Mouse (Mus musculus): Measurements from ENCODE around the gene Parp2. TPM values are rescaled to one million over a fixed set of nuclear protein-coding genes. Genes with fewer than 3 reads are reported as not detected.
"Not testable (repeated sequence)": the region's sequence is repeated elsewhere in the genome, so short reads cannot be mapped to it uniquely, and the experiment has no call there.

The Parp2 gene
- polyA plus RNA-seq, 1 experiment from 2014 or later: 27.6 TPM

DNA sequence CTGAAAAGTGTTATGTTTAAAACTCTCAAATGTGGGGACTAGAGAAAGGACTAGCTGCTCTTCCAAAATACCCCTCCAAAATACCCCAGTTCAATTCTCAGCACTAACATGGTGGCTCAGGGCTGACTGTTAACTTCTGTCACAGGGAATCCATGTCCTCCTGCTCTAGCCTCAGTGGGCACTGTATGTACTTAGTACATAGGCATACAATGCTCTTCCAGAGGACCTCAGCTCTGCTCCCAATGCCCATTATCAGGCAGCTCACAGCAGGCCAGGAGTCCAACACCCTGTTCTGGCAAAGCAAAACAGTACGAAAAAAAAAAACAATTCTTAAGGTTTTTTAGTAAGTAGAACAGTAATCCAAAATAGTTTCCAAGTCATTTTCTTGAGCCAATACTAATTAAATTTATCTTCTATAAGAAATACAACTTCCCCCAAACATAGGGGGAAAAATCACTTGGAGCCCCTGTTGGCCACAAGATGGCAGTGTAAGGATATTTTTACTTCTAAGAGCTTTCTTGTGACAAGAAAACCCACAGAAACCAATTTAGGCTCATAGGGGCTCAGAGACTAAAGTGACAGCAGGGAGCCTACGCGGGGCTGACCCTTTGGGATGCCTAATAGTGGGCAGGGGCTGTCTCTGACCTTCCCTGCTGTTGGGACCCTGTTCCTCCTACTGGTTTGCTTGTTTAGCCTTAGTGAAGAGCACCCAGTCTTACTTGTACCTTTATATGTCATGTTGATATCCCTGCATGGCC is 8.0 kb upstream of the Parp2 start:
- DNase-seq (ENCODE audit: low spot score) (peak; percentile 73), ATAC-seq (no peak)
- H3K9ac ChIP-seq (replicated peaks; ENCODE audit: low read depth): no peak overlapping the region
- no peak overlapping the region for H3K27ac ChIP-seq (ENCODE audit: low read length)
- H3K4me1 ChIP-seq (ENCODE audit: insufficient read depth, low read depth, low read length): no peaks in the 10 kb centered on the region
- H3K4me2 ChIP-seq (replicated peaks; ENCODE audit: low read depth, low read length): no peak overlapping the region
- H3K36me3 ChIP-seq (ENCODE audit: insufficient read depth, low read length): no peaks in the 10 kb centered on the region
- no peaks in the 10 kb centered on the region for H3K9me3 ChIP-seq (ENCODE audit: low read length)
- peak; percentile 69 for TF ChIP-seq CTCF (IDR thresholded peaks at IDR 0.05)
- TF ChIP-seq EP300 (IDR thresholded peaks at IDR 0.05): no peak
- H3K4me3 ChIP-seq (ENCODE audit: low read depth, low read length): no peak overlapping the region
- WGBS: 1% methylated on average over 3 of the region's 3 CpGs
- no peaks in the 10 kb centered on the region for H3K27me3 ChIP-seq (replicated peaks; ENCODE audit: insufficient read depth, low read length)

DNA sequence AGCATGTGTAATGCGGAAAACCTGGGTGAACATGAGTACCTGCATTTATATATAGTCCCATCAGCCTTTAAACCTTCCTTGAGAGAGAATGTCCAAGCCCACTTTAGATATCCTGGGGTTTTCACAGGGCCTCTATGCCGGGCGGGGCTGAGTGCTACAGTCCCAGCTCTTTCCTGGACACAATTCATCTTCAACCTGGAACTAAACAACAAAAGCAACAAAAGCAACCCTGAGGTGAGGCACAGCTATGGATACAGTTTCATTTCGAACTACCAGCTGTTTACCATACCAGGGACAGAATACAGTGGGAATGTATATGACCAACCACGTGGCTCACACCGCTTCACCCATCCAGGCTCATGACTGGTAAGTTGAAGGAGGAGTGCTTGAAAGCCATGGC is 5.2 kb upstream of the Parp2 start:
- Histone ChIP-seq H3K9ac (replicated peaks; ENCODE audit: low read depth) (no peak overlapping the region), H3K9me3 (ENCODE audit: low read length) (no peaks in the 10 kb centered on the region), H3K4me2 (replicated peaks; ENCODE audit: low read depth, low read length) (no peak overlapping the region), H3K4me3 (ENCODE audit: low read depth, low read length) (no peak overlapping the region), H3K27ac (ENCODE audit: low read length) (no peak overlapping the region), H3K36me3 (ENCODE audit: insufficient read depth, low read length) (no peaks in the 10 kb centered on the region), H3K4me1 (ENCODE audit: insufficient read depth, low read depth, low read length) (no peaks in the 10 kb centered on the region), H3K27me3 (replicated peaks; ENCODE audit: insufficient read depth, low read length) (no peaks in the 10 kb centered on the region)
- no peak for TF ChIP-seq CTCF (IDR thresholded peaks at IDR 0.05)
- WGBS: 76% methylated on average over 6 of the region's 6 CpGs
- ATAC-seq: no peak
- DNase-seq (ENCODE audit: low spot score): no peak

GRCm38 (mm10) chr14:50802843-50803562 is 4.6 kb upstream of the Parp2 start:
- Histone ChIP-seq H3K27me3 (replicated peaks; ENCODE audit: insufficient read depth, low read length) (no peaks in the 10 kb centered on the region), H3K36me3 (ENCODE audit: insufficient read depth, low read length) (no peaks in the 10 kb centered on the region), H3K4me1 (ENCODE audit: insufficient read depth, low read depth, low read length) (no peaks in the 10 kb centered on the region), H3K4me3 (ENCODE audit: low read depth, low read length) (no peak overlapping the region), H3K9me3 (ENCODE audit: low read length) (no peaks in the 10 kb centered on the region), H3K27ac (ENCODE audit: low read length) (no peak overlapping the region), H3K4me2 (replicated peaks; ENCODE audit: low read depth, low read length) (no peak overlapping the region), H3K9ac (replicated peaks; ENCODE audit: low read depth) (no peak overlapping the region)
- peak; percentile 69 for TF ChIP-seq CTCF (IDR thresholded peaks at IDR 0.05)
- no peak for TF ChIP-seq EP300 (IDR thresholded peaks at IDR 0.05)
- 55% methylated on average over 4 of the region's 4 CpGs for WGBS
- DNase-seq (ENCODE audit: low spot score) (peak; percentile 36), ATAC-seq (no peak)

GRCm38 (mm10) chr14:50804683-50805082 is 3.0 kb upstream of the Parp2 start:
- H3K4me2 ChIP-seq (replicated peaks; ENCODE audit: low read depth, low read length): no peak overlapping the region

GRCm38 (mm10) chr14:50806469-50806868 is 1.2 kb upstream of the Parp2 start:
- not testable (repeated sequence) for H3K36me3 ChIP-seq (ENCODE audit: insufficient read depth, low read length); H3K27me3 ChIP-seq (replicated peaks; ENCODE audit: insufficient read depth, low read length); H3K4me2 ChIP-seq (replicated peaks; ENCODE audit: low read depth, low read length); H3K9me3 ChIP-seq (ENCODE audit: low read length); ATAC-seq; H3K4me1 ChIP-seq (ENCODE audit: insufficient read depth, low read depth, low read length); H3K4me3 ChIP-seq (ENCODE audit: low read depth, low read length); H3K9ac ChIP-seq (replicated peaks; ENCODE audit: low read depth); DNase-seq (ENCODE audit: low spot score)
- 0 out of 2 replicates have a peak overlapping the region, but pooled peaks have one; percentile 26 for H3K27ac ChIP-seq (ENCODE audit: low read length)
- WGBS: 82% methylated on average over 5 of the region's 5 CpGs

More at GRCm38 (mm10) chr14:50804683-50805082, 3.0 kb upstream of the Parp2 start:
- Histone ChIP-seq H3K36me3 (ENCODE audit: insufficient read depth, low read length) (no peaks in the 10 kb centered on the region), H3K27ac (ENCODE audit: low read length) (no peak overlapping the region), H3K9me3 (ENCODE audit: low read length) (no peaks in the 10 kb centered on the region), H3K27me3 (replicated peaks; ENCODE audit: insufficient read depth, low read length) (no peaks in the 10 kb centered on the region), H3K4me3 (ENCODE audit: low read depth, low read length) (no peak overlapping the region), H3K9ac (replicated peaks; ENCODE audit: low read depth) (no peak overlapping the region), H3K4me1 (ENCODE audit: insufficient read depth, low read depth, low read length) (no peaks in the 10 kb centered on the region)
- DNase-seq (ENCODE audit: low spot score) (no peak), ATAC-seq (no peak)
- TF ChIP-seq EP300 (IDR thresholded peaks at IDR 0.05): no peak
- no peak for TF ChIP-seq CTCF (IDR thresholded peaks at IDR 0.05)
- 59% methylated on average over 13 of the region's 13 CpGs for WGBS

DNA sequence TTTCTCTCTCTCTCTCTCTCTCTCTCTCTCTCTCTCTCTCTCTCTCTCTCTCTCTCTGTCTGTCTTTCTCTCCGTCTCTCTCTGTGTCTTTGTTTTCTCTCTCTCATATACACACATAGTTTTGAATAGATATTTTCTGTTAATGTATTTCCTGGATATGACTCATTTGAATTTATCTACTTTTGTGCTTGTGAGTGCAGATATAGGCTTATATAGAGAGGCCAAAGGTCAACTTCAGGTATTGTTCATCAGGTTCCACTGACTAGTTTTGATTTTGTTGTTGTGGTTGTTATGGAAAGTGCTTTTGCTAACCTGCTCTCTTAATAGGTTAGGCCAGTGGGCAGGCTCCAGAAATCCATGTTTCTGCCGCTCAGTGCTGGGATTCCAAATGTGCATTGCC is 5.4 kb downstream of the Parp2 start:
- Histone ChIP-seq H3K4me2 (replicated peaks; ENCODE audit: low read depth, low read length) (no peak overlapping the region), H3K27ac (ENCODE audit: low read length) (no peak overlapping the region), H3K4me3 (ENCODE audit: low read depth, low read length) (no peak overlapping the region), H3K4me1 (ENCODE audit: insufficient read depth, low read depth, low read length) (no peaks in the 10 kb centered on the region), H3K9me3 (ENCODE audit: low read length) (no peaks in the 10 kb centered on the region), H3K27me3 (replicated peaks; ENCODE audit: insufficient read depth, low read length) (no peaks in the 10 kb centered on the region), H3K36me3 (ENCODE audit: insufficient read depth, low read length) (peaks cover 24% of the 10 kb centered on the region; the same call in 1 of the 2 replicates), H3K9ac (replicated peaks; ENCODE audit: low read depth) (no peak overlapping the region)
- WGBS: 94% methylated on average over 2 of the region's 2 CpGs
- no peak for DNase-seq (ENCODE audit: low spot score)
- TF ChIP-seq EP300 (IDR thresholded peaks at IDR 0.05) (no peak), CTCF (IDR thresholded peaks at IDR 0.05) (no peak)
- no peak for ATAC-seq
